Mouse (Mus musculus) E14TG2a.4 (cell line): Measurements from ENCODE around the gene Lmo7.

Source experiments
- H3K27me3 ChIP-seq: 2 replicates; pipeline ENCODE4 v1.6.1; 2014; ENCODE audit warnings: low read length, control low read depth; ENCODE audit not compliant: insufficient read depth
- H3K36me3 ChIP-seq: 2 replicates; pipeline ENCODE4 v1.6.1; 2014; ENCODE audit warnings: low read length, control low read depth; ENCODE audit not compliant: insufficient read depth
- H3K4me1 ChIP-seq: replicated peaks from 2 replicates; pipeline ENCODE4 v1.6.1; 2014; ENCODE audit warnings: low read depth, low read length, control low read depth
- H3K4me3 ChIP-seq: replicated peaks from 2 replicates; pipeline ENCODE4 v1.5.1; 2014; ENCODE audit warnings: mild to moderate bottlenecking, low read length
- H3K9me3 ChIP-seq: 2 replicates; pipeline ENCODE4 v1.6.1; 2014; ENCODE audit warnings: low read length, control low read depth
- CTCF ChIP-seq: conservative IDR thresholded peaks from 2 replicates; pipeline ENCODE4 v1.5.1; 2014; ENCODE audit warnings: low read length
- NANOG ChIP-seq: IDR thresholded peaks from 2 replicates; pipeline ENCODE4 v1.6.1; 2014; ENCODE audit warnings: borderline replicate concordance, low read length, mixed read lengths
- POU5F1 ChIP-seq: IDR thresholded peaks from 2 replicates; pipeline ENCODE4 v1.6.1; 2014; ENCODE audit warnings: low read length, borderline replicate concordance

Gene Lmo7

DNA sequence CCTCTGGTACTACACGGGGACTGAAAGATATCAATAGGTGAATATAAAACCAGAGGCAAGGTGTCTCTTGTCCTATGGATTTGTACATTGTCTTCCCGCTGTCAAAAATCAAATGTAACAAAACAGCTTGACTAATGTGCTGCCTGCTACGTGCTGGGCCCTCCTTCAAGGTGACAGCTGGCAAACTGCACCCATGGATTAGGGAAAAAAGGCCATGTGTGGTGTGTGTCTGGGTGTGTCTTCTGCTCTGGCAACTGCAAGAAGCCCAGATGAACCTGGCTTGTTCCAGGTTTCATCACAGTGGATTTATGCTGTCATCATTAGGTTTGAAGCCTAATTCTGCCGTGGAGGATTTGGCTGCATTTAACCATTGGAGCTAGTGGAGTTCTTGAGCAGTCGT is 174.0 kb downstream of the Lmo7 start:
- H3K27me3 ChIP-seq = no peaks in the 10 kb centered on the region
- H3K9me3 ChIP-seq = no peaks in the 10 kb centered on the region
- no peak overlapping the region for H3K4me3 ChIP-seq
- TF ChIP-seq NANOG = no peak
- no peak for TF ChIP-seq POU5F1
- no peak for TF ChIP-seq CTCF
- H3K4me1 ChIP-seq = no peaks in the 10 kb centered on the region
- no peaks in the 10 kb centered on the region for H3K36me3 ChIP-seq

DNA sequence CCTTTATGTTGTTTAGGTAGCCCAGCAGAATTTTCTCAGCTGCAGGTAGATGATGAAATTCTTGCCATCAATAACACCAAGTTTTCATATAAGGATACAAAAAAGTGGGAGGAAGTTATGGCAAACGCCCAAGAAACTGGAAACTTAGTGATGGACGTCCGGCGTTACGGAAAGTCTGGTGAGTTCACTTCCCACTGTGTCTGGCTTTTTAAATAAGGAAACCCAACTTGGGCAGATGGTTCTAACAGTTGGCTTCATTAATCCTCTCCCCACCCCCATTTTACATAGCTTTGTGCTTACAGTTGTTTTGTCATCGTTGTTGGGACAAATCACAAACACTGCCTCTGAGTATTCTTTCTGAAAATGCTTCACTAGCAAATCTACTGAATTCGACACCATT is 182.2 kb downstream of the Lmo7 start:
- no peaks in the 10 kb centered on the region for H3K36me3 ChIP-seq
- no peak overlapping the region for H3K4me3 ChIP-seq
- no peaks in the 10 kb centered on the region for H3K9me3 ChIP-seq
- no peaks in the 10 kb centered on the region for H3K4me1 ChIP-seq
- TF ChIP-seq NANOG = no peak
- no peak for TF ChIP-seq POU5F1
- no peak for TF ChIP-seq CTCF
- no peaks in the 10 kb centered on the region for H3K27me3 ChIP-seq

DNA sequence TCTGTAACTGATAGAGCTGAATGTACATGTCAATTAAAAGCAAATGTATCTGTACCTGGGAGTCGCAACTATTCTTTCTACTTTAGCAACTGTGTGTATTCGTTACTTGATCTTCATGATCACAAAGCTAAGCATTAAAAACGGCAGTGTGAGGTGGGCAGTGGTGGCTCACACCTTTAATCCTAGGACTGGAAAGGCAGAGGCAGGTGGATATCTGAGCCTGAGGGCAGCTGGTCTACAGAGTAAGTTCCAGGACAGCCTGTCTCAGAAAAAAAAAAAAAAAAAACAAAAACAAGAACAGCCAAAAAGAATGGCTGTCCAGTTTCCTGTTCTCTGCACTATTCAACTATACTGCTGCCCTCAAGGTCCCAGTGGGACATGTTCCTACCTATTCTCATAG is 182.6 kb downstream of the Lmo7 start:
- Histone ChIP-seq H3K4me1 (no peaks in the 10 kb centered on the region), H3K9me3 (no peaks in the 10 kb centered on the region), H3K4me3 (no peak overlapping the region), H3K36me3 (no peaks in the 10 kb centered on the region), H3K27me3 (no peaks in the 10 kb centered on the region)
- TF ChIP-seq POU5F1 = no peak
- TF ChIP-seq CTCF = no peak
- no peak for TF ChIP-seq NANOG

DNA sequence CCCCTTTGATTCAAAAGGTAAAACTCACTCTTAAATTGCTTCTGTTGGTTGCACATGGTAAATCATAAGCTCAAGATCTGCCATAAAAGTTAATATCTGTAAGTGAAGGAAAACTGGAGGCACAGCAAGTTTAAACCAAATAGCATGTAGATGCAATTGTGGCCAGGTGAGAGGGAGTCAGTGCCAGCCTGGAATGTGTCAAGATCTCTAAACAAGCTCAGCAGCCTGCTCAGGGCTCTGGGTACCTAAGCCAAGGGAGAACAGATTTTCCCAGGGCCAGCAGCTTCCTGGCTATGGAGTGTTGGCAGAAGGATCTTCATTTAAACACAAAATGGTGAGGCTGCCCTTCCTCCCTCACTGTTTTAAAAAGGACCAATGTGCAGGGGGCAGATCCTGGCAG is 184.6 kb downstream of the Lmo7 start:
- Histone ChIP-seq H3K4me1 (no peaks in the 10 kb centered on the region), H3K4me3 (no peak overlapping the region), H3K36me3 (no peaks in the 10 kb centered on the region), H3K9me3 (no peaks in the 10 kb centered on the region), H3K27me3 (no peaks in the 10 kb centered on the region)
- no peak for TF ChIP-seq POU5F1
- no peak for TF ChIP-seq NANOG
- TF ChIP-seq CTCF = no peak

DNA sequence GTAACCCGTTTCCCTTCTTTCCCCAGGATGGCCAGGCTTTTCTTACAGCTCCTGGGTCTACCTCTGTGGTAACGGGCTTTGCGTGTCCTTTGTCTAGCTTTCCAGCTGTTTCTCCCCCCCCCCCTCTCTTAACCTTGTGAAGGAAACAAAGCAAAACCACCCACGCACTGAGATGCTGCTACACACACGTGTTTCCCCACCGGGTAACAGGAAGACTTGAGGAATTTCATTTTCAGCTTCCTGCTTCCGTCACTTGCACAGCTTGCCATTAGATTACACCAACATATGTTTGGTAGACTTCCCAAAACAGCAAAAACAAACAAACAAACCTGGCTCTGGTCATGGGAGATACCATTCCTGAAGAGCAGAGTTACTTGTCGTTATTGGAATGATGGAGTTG is 186.1 kb downstream of the Lmo7 start:
- Histone ChIP-seq H3K27me3 (no peaks in the 10 kb centered on the region), H3K36me3 (no peaks in the 10 kb centered on the region), H3K4me1 (no peaks in the 10 kb centered on the region), H3K9me3 (no peaks in the 10 kb centered on the region), H3K4me3 (no peak overlapping the region)
- TF ChIP-seq POU5F1 (no peak), NANOG (no peak), CTCF (no peak)

DNA sequence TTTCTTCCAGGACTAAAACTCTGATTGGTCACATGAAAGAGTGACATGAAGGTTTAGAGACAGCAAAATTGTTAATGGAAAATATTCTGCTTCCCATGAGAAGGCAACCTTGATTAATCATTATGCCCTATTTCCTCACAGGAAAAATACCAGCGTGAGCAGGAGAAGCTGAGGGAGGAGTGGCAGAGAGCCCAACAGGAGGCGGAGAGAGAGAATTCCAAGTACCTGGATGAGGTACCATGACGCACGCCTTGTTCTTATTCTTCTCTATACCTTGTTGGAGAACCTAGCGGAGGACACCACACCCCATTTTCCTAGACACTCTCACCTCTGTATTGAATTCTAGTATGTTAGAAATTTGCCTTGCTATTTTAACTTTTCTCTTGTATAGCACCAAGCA is 188.7 kb downstream of the Lmo7 start:
- TF ChIP-seq CTCF = no peak
- TF ChIP-seq NANOG = no peak
- no peak for TF ChIP-seq POU5F1
- Histone ChIP-seq H3K36me3 (no peaks in the 10 kb centered on the region), H3K9me3 (no peaks in the 10 kb centered on the region), H3K4me3 (no peak overlapping the region), H3K4me1 (no peaks in the 10 kb centered on the region), H3K27me3 (no peaks in the 10 kb centered on the region)

DNA sequence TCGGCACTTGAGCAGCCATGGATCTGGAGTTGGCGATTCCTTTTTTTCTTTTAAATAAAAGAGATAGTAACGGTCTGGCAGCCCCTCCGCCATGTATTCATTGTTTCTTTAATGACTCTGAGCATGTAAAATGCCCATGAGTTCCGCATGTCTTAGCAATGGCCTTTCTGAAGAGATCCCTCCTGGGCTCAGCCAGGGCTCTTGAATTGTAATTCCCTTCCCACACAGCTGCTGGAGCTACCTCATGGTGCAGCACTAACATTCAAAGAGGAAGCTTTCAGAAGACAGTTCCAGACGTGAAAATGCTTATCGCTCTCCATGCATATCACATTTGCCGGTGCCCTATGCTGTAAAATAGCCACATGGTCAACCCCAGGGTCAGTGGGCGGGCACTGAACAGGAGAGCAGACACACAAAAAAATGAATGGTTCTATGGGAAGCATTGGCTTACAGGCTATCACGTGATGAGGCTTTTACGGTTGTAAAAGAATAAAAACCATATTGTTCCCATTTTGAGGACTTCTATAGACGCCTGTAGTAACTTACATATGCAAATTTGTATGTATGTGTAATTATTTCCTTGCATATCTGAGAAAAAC is 198.0 kb downstream of the Lmo7 start:
- no peaks in the 10 kb centered on the region; the same call in 1 of the 2 replicates for H3K4me1 ChIP-seq
- TF ChIP-seq CTCF (no peak), NANOG (no peak), POU5F1 (no peak)
- no peak overlapping the region for H3K4me3 ChIP-seq
- no peaks in the 10 kb centered on the region for H3K36me3 ChIP-seq
- H3K9me3 ChIP-seq = no peaks in the 10 kb centered on the region
- peaks cover 11% of the 10 kb centered on the region; the same call in 1 of the 2 replicates for H3K27me3 ChIP-seq

DNA sequence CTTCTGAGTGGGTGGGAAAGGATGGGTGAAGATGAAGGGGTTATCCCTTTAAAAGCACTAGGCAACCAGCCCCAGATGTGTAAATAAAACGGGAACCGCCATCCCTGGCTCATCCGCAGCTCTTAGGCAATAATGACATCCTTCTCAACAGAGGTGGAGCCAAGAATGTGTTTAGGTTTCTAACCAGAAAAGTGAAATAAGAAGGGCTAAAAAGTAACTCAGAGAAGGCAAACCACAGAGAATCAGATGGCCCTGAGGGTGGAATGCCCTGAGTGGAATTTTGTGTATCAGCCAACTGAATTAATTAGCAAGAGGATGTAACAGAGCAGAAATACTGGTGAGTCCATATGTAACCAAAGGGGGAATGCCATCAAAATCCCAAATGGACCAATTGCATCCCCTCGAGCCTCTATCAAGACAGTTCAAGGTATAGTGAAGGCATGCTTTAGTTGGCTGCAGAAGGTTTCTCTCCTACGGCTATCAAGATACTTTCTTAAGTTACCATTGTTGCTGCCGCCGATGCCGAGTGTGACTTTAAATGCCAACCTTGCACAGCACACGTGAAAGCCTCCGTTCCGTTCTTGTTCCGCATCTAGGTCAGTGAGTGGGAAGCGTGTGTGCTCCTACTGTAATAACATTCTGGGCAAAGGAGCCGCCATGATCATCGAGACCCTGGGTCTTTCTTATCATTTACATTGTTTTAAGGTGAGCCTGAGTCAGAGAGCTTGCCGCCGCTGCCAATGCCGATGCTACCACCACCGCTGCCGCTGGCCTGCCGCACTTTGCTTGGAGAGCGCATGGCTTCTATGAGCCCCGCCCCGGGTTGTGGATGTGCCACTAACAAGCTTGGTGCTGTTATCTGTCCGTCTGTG is 201.1 kb downstream of the Lmo7 start:
- H3K9me3 ChIP-seq = no peaks in the 10 kb centered on the region
- peaks cover 11% of the 10 kb centered on the region; the same call in 1 of the 2 replicates for H3K27me3 ChIP-seq
- no peak for TF ChIP-seq CTCF
- TF ChIP-seq NANOG = no peak
- TF ChIP-seq POU5F1 = no peak
- H3K36me3 ChIP-seq = no peaks in the 10 kb centered on the region
- H3K4me1 ChIP-seq = no peaks in the 10 kb centered on the region; the same call in 1 of the 2 replicates
- peak overlapping the region; percentile 55 for H3K4me3 ChIP-seq

DNA sequence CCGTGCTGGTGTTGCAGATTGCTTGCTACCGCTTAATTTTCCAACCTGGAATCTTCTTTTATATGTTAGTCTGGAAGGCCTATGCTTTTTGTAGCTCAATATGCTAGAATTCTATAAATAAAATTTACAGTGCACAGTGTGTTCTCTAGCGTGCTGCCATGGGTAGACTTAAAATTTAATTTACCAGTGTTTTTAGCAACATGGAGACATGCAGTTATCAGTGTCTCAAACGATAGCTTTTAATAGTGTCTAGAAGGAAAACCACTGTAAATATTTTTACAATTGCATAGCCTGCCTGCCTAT is 201.6 kb downstream of the Lmo7 start:
- Histone ChIP-seq H3K4me3 (peak overlapping the region; percentile 55), H3K27me3 (peaks cover 11% of the 10 kb centered on the region; the same call in 1 of the 2 replicates), H3K4me1 (no peaks in the 10 kb centered on the region; the same call in 1 of the 2 replicates), H3K9me3 (no peaks in the 10 kb centered on the region), H3K36me3 (no peaks in the 10 kb centered on the region)
- TF ChIP-seq NANOG (no peak), CTCF (no peak), POU5F1 (no peak)
